Mouse (Mus musculus): Measurements from ENCODE around the gene Tlr4.

DNA sequence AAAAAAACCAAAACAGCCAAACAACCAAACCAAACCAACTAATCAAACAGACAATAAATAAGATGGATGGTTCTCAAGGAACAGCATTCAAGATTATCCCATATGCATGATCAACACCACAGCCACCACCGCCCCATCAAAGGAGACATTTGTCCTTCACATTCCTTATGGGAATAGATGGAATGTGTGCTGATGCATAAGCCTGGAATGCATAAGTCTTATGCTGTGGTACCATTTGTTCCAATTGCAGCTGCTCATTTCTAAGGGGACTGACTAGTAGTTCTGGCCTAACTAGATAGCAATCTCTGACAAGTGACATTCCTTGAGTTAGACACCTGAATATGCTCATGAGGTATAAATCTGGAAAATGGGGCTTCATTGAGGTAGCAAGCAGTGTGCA is 54.1 kb downstream of the Tlr4 start:
- no peak for TF ChIP-seq CTCF (IDR thresholded peaks at IDR 0.05; ENCODE audit: extremely low read depth, insufficient read depth, insufficient read length, insufficient replicate concordance)
- TF ChIP-seq POLR2A (IDR thresholded peaks at IDR 0.05; ENCODE audit: low read depth, low read length): no peak

All from spleen, adult 2 months (tissue).